In genomic region chr7:83654938-83655630, GRCm38 (mm10) we compare ENCODE assay signal across 9 mouse cellular contexts. TPM values are rescaled to one million over a fixed set of nuclear protein-coding genes. Genes with fewer than 3 reads are reported as not detected.
DNase-seq lines count a peak whose midpoint lies in the region; ATAC-seq and TF ChIP-seq lines count a peak whose summit lies in the region.
"Had no signal": no experiment of that assay in that cellular context is flagged by ENCODE, and none has a peak within 500 bp of the region (broad histone marks: within the 10 kb centered on the region; RNA-seq: fewer than 3 reads in every experiment).

No protein-coding gene starts in this region.

- H3K27ac ChIP-seq in limb, embryonic 14.5 days (replicated peaks; ENCODE audit: low read depth, low read length), result 0 out of 2 replicates have a peak overlapping the region, but pooled peaks have one; percentile 28
- no peak overlapping the region for H3K27ac ChIP-seq in forebrain, embryonic 12.5 days
- H3K27ac ChIP-seq: limb, embryonic 13.5 days had no signal

- no peaks in the 10 kb centered on the region for H3K9me3 ChIP-seq in limb, embryonic 14.5 days (ENCODE audit: control insufficient read depth, low read length)
- no peaks in the 10 kb centered on the region for H3K9me3 ChIP-seq in forebrain, embryonic 12.5 days
- H3K9me3 ChIP-seq: limb, embryonic 13.5 days had no signal

- no peak overlapping the region for H3K9ac ChIP-seq in limb, embryonic 14.5 days (ENCODE audit: low read depth, low read length, severe bottlenecking)
- no peak overlapping the region for H3K9ac ChIP-seq in forebrain, embryonic 12.5 days
- H3K9ac ChIP-seq: limb, embryonic 13.5 days had no signal

- ATAC-seq in limb, embryonic 14.5 days (ENCODE audit: low FRiP score, low read depth), result no peak
- no peak for ATAC-seq in forebrain, embryonic 12.5 days (ENCODE audit: low FRiP score)
- no peak for ATAC-seq in cerebellum, adult (ENCODE audit: insufficient number of reproducible peaks, low FRiP score, low TSS enrichment)

- H3K4me1 ChIP-seq in limb, embryonic 14.5 days (ENCODE audit: control insufficient read depth, insufficient read depth, low read length), result no peaks in the 10 kb centered on the region
- no peaks in the 10 kb centered on the region for H3K4me1 ChIP-seq in forebrain, embryonic 12.5 days
- H3K4me1 ChIP-seq: limb, embryonic 13.5 days had no signal

- H3K36me3 ChIP-seq in limb, embryonic 14.5 days (ENCODE audit: control insufficient read depth, insufficient read depth, low read length), result no peaks in the 10 kb centered on the region
- H3K36me3 ChIP-seq in forebrain, embryonic 12.5 days (replicated peaks), result no peaks in the 10 kb centered on the region
- H3K36me3 ChIP-seq: limb, embryonic 13.5 days had no signal

- no peaks in the 10 kb centered on the region for H3K27me3 ChIP-seq in limb, embryonic 14.5 days (ENCODE audit: control insufficient read depth, insufficient read depth, low read length)
- no peaks in the 10 kb centered on the region for H3K27me3 ChIP-seq in forebrain, embryonic 12.5 days
- H3K27me3 ChIP-seq: limb, embryonic 13.5 days had no signal

- DNase-seq in T-cell, adult 2 months (ENCODE audit: low spot score), result peak; percentile 91
- DNase-seq in heart, adult 8-10 months (ENCODE audit: low spot score), result peak; percentile 69
- no peak for DNase-seq in limb, embryonic 14.5 days (ENCODE audit: low spot score)
- peak; percentile 91 for DNase-seq in naive thymus-derived CD4-positive, alpha-beta T cell, adult 2 months (ENCODE audit: low read depth)
- no peak for DNase-seq in urinary bladder, adult 2 months (ENCODE audit: low spot score)
- no peak for DNase-seq in ovary, postnatal 10 days (ENCODE audit: low spot score)

- TF ChIP-seq POLR2A in limb, embryonic 14.5 days (IDR thresholded peaks at IDR 0.05; ENCODE audit: borderline replicate concordance, extremely low read depth, insufficient read depth, insufficient read length), result no peak

- WGBS in limb, embryonic 14.5 days, result 54% methylated on average over 5 of the region's 5 CpGs
- 72% methylated on average over 5 of the region's 5 CpGs for WGBS in forebrain, embryonic 12.5 days

- H3K4me3 ChIP-seq in limb, embryonic 14.5 days (replicated peaks; ENCODE audit: low read length), result no peak overlapping the region
- H3K4me3 ChIP-seq in forebrain, embryonic 12.5 days (replicated peaks), result no peak overlapping the region
- H3K4me3 ChIP-seq: limb, embryonic 13.5 days had no signal

- no peak overlapping the region for H3K4me2 ChIP-seq in limb, embryonic 14.5 days (replicated peaks; ENCODE audit: low read depth, low read length, severe bottlenecking)
- no peak overlapping the region for H3K4me2 ChIP-seq in forebrain, embryonic 12.5 days
- H3K4me2 ChIP-seq: limb, embryonic 13.5 days had no signal

RNA-seq across cellular contexts. Expression of gene Stard5, which starts 23.3 kb away (rescaled TPM):
- 10 to 100 TPM in 2 of 4 experiments, 1 to 10 TPM in 2; 7.6 to 11.6 (median 9.3) TPM for total RNA-seq in heart, adult 8-10 months (2022)
- 18.5 and 20.0 TPM in 2 replicates for polyA plus RNA-seq in limb, embryonic 14.5 days (2012; rRNA removed)
- 21.6 and 23.7 TPM in 2 replicates for polyA plus RNA-seq in limb, embryonic 14.5 days (2014; fragmentation: Nextera tagmentation; extraction: Ambion mirVana)
- 47.2 and 48.8 TPM in 2 replicates for polyA plus RNA-seq in urinary bladder, adult 2 months (2012; rRNA removed)
- 11.6 and 11.8 TPM in 2 replicates for polyA plus RNA-seq in forebrain, embryonic 12.5 days (2016; fragmentation: Nextera tagmentation; extraction: Ambion mirVana)

Comparison
In these comparisons a context has a peak if more than half of its experiments do, and no peak if none do; other contexts are left out.
1. DNase-seq: peak in T-cell, adult 2 months (single experiment), heart, adult 8-10 months (single experiment) and naive thymus-derived CD4-positive, alpha-beta T cell, adult 2 months (single experiment); none in limb, embryonic 14.5 days (single experiment), urinary bladder, adult 2 months (single experiment) and ovary, postnatal 10 days (single experiment).